Mouse (Mus musculus): ENCODE data around the gene Cd7. TPM values are rescaled to one million over a fixed set of nuclear protein-coding genes. Genes with fewer than 3 reads are reported as not detected.

The Cd7 gene
- total and polyA plus RNA-seq, 3 experiments = 0.33 to 0.58 TPM; not detected in 1

GRCm38 (mm10) chr11:121027259-121027658 is 12.0 kb downstream of the Cd7 start (continued):
- TF ChIP-seq JUND (IDR thresholded peaks at IDR 0.05; ENCODE audit: low read depth, low read length) (no peak), GATA1 (IDR thresholded peaks at IDR 0.05; ENCODE audit: low read depth, low read length) (peak; percentile 86), POLR2AphosphoS2 (IDR thresholded peaks at IDR 0.05; ENCODE audit: low read length) (no peak), RAD21 (IDR thresholded peaks at IDR 0.05; ENCODE audit: low read depth, low read length) (no peak), MYB (IDR thresholded peaks at IDR 0.05; ENCODE audit: low read depth, low read length) (no peak), MAX (IDR thresholded peaks at IDR 0.05; ENCODE audit: low read length) (no peak), E2F4 (IDR thresholded peaks at IDR 0.05; ENCODE audit: borderline replicate concordance, low read depth, low read length) (no peak), MAFK (IDR thresholded peaks at IDR 0.05; ENCODE audit: borderline replicate concordance, low read depth, low read length) (peak; percentile 44; the same call in 1 of the 2 replicates), NELFE (IDR thresholded peaks at IDR 0.05; ENCODE audit: low read depth, low read length) (no peak), POLR2A (IDR thresholded peaks at IDR 0.05; ENCODE audit: control insufficient read depth in 1 of 2, insufficient read depth in 1 of 2, low read depth in 1 of 2, low read length in 2 of 2, poor library complexity in 1 of 2) (no peak), HCFC1 (IDR thresholded peaks at IDR 0.05; ENCODE audit: low read depth, low read length) (no peak), ZNF384 (IDR thresholded peaks at IDR 0.05; ENCODE audit: low read depth, low read length) (0 out of 2 replicates have a peak, but pooled peaks have one; percentile 28), MXI1 (IDR thresholded peaks at IDR 0.05; ENCODE audit: low read depth, low read length) (no peak), CTCF (IDR thresholded peaks at IDR 0.05 in 2 of 3, conservative IDR thresholded peaks at IDR 0.05 in 1 of 3; ENCODE audit: control insufficient read depth in 1 of 3, insufficient read depth in 1 of 3, low read depth in 2 of 3, low read length in 3 of 3, poor library complexity in 1 of 3, severe bottlenecking in 1 of 3) (no peak), SMC3 (IDR thresholded peaks at IDR 0.05; ENCODE audit: low read depth, low read length) (no peak), GABPA (IDR thresholded peaks at IDR 0.05; ENCODE audit: low read depth, low read length) (no peak), ZMIZ1 (IDR thresholded peaks at IDR 0.05; ENCODE audit: low read depth, low read length) (no peak), CHD1 (IDR thresholded peaks at IDR 0.05; ENCODE audit: low read depth, low read length) (no peak), MEF2A (IDR thresholded peaks at IDR 0.05; ENCODE audit: extremely low read depth, insufficient replicate concordance, low read depth, low read length, poor library complexity, severe bottlenecking) (no peak), USF2 (IDR thresholded peaks at IDR 0.05; ENCODE audit: borderline replicate concordance in 1 of 2, insufficient read depth in 1 of 2, low read depth in 1 of 2, low read length in 2 of 2) (no peak), TAL1 (IDR thresholded peaks at IDR 0.05; ENCODE audit: low read length) (peak; percentile 56), TBP (IDR thresholded peaks at IDR 0.05; ENCODE audit: low read depth, low read length) (no peak), ZC3H11A (IDR thresholded peaks at IDR 0.05; ENCODE audit: low read depth, low read length) (no peak)

GRCm38 (mm10) chr11:121024163-121024562 is 15.1 kb downstream of the Cd7 start:
- Histone ChIP-seq H3K27me3 (ENCODE audit: control insufficient read depth in 1 of 2, insufficient read depth in 2 of 2, low read length in 2 of 2) (no peaks in the 10 kb centered on the region), H3K9ac (ENCODE audit: control insufficient read depth, low read depth, low read length, poor library complexity, severe bottlenecking) (no peak overlapping the region), H3K9me3 (replicated peaks; ENCODE audit: insufficient read depth, low read length) (no peaks in the 10 kb centered on the region), H3K4me1 (ENCODE audit: control insufficient read depth in 1 of 2, insufficient read depth in 2 of 2, low read length in 2 of 2) (peaks cover 3 to 16% of the 10 kb centered on the region in 2 experiments; a peak in 3 of 4 replicates), H3K79me2 (ENCODE audit: control insufficient read depth, insufficient read depth, low read length, poor library complexity) (no peaks in the 10 kb centered on the region), H3K27ac (ENCODE audit: control insufficient read depth, low read depth, low read length) (no peak overlapping the region), H3K36me3 (ENCODE audit: control insufficient read depth in 1 of 2, insufficient read depth in 2 of 2, low read length in 2 of 2) (peaks cover 0 to 6% of the 10 kb centered on the region in 2 experiments; a peak in 2 of 4 replicates), H3K4me3 (ENCODE audit: control insufficient read depth in 1 of 2, insufficient read depth in 1 of 2, low read depth in 2 of 2, low read length in 2 of 2) (no peak overlapping the region)
- DNase-seq (ENCODE audit: low read depth, low spot score) = peak; percentile 21
- TF ChIP-seq ZC3H11A (IDR thresholded peaks at IDR 0.05; ENCODE audit: low read depth, low read length) (no peak), GATA1 (IDR thresholded peaks at IDR 0.05; ENCODE audit: low read depth, low read length) (0 out of 2 replicates have a peak, but pooled peaks have one; percentile 28), MYC (IDR thresholded peaks at IDR 0.05; ENCODE audit: low read depth, low read length) (no peak), MAX (IDR thresholded peaks at IDR 0.05; ENCODE audit: low read length) (no peak), EP300 (IDR thresholded peaks at IDR 0.05; ENCODE audit: low read depth in 1 of 2, low read length in 2 of 2) (0 out of 4 replicates have a peak, but pooled peaks of 1 of the 2 experiments have one; percentile 7), BHLHE40 (IDR thresholded peaks at IDR 0.05; ENCODE audit: borderline replicate concordance, low read depth, low read length) (no peak), POLR2AphosphoS5 (IDR thresholded peaks at IDR 0.05; ENCODE audit: borderline replicate concordance, low read depth, low read length) (no peak), ZKSCAN1 (IDR thresholded peaks at IDR 0.05; ENCODE audit: low read depth, low read length) (no peak), CHD2 (IDR thresholded peaks at IDR 0.05; ENCODE audit: low read length) (no peak), MAZ (IDR thresholded peaks at IDR 0.05; ENCODE audit: low read depth, low read length) (no peak), GABPA (IDR thresholded peaks at IDR 0.05; ENCODE audit: low read depth, low read length) (no peak), JUND (IDR thresholded peaks at IDR 0.05; ENCODE audit: low read depth, low read length) (no peak), CHD1 (IDR thresholded peaks at IDR 0.05; ENCODE audit: low read depth, low read length) (no peak), USF2 (IDR thresholded peaks at IDR 0.05; ENCODE audit: borderline replicate concordance in 1 of 2, insufficient read depth in 1 of 2, low read depth in 1 of 2, low read length in 2 of 2) (no peak), MAFK (IDR thresholded peaks at IDR 0.05; ENCODE audit: borderline replicate concordance, low read depth, low read length) (no peak), MEF2A (IDR thresholded peaks at IDR 0.05; ENCODE audit: extremely low read depth, insufficient replicate concordance, low read depth, low read length, poor library complexity, severe bottlenecking) (no peak), MXI1 (IDR thresholded peaks at IDR 0.05; ENCODE audit: low read depth, low read length) (no peak)

All from MEL (cell line).